Mouse (Mus musculus): Measurements from ENCODE around the gene Ino80b.

Gene Ino80b

DNA sequence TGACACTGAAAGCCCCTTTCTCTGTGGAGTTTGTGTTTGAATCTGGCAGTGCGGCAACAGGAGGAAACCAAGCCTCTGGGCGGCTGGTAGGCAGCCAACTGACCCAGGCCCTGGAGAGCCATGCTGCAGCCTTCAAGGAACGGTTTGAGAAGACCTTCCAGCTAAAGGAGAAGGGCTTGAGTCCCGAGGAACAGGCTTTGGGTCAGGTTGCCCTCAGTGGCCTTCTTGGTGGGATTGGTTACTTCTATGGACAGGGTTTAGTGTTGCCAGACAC, 8.1 kb downstream of the Ino80b start:
- DNase-seq (ENCODE audit: low spot score): no peak

DNA sequence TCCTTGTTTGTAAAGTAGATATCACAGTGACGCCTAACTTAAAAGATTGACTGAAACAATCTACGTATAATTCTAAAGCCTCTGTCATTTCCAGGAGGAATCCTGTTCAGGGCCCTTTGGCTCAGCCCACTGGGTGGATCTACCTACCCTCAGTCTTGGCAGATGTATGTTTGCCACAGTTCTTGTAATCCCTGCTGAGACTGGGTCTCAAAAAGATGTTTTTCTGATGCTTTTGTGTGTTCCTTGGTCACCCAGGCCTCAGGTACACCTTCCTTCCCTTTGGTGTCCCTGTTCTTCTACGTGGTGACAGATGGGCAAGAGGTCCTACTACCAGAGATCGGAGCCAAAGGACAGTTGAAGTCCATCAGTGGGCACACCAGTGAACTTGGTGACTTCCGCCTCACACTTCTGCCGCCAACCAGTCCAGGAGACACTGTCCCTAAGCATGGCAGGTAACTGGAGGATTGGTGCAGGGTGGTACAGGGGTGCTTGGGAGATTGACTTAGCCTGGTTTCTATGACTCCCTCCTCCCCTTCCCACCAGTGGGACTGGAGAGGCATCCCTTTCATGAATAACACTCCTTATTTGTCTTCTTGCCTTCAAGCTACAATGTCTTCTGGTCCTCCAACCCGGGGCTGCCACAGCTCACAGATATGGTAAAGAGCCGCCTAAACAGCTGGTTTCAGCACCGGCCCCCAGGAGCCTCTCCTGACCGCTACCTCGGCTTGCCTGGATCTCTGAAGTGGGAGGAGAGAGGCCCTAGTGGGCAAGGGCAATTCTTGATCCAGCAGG, 8.7 kb downstream of the Ino80b start:
- DNase-seq (ENCODE audit: low spot score): no peak

GRCm38 (mm10) chr6:83115682-83116372, 9.4 kb downstream of the Ino80b start:
- no peak for DNase-seq (ENCODE audit: low spot score)

DNA sequence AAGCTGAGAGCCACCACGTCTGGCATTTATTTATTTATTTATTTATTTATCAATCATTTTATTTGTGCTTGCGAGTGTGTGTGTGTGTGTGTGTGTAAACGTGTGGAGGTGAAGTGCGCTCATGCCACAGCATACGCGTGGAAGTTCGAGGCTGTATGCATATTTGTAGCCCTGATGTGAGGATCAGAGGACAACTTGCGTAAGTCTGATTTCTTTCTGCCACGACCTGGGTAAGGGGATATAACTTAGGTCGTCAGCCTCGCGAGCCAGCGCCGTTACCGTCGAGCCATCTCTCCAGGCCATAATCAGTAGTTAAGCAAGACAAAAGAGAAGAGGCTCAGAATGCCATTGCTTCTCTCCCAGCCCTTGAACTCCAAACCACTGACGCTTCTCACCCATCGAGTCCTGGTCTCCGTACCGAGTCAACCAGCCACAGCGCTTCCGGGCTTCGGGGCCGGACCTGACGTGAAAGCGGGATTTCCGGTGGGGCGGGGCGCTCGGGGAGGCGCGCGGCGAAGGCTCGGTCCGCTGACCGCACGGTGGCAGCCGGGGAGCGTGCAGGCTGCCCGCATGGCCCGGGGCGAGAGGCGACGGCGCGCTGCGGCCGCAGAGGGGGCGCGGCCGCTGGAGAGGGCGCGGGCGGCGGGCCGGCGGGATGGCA, 10.1 kb downstream of the Ino80b start, which contains the start of gene Mogs:
TSS of gene Mogs (plus strand) at position 486 of the 661 bp plus-strand sequence.
- peak; percentile 93 for DNase-seq (ENCODE audit: low spot score)

DNA sequence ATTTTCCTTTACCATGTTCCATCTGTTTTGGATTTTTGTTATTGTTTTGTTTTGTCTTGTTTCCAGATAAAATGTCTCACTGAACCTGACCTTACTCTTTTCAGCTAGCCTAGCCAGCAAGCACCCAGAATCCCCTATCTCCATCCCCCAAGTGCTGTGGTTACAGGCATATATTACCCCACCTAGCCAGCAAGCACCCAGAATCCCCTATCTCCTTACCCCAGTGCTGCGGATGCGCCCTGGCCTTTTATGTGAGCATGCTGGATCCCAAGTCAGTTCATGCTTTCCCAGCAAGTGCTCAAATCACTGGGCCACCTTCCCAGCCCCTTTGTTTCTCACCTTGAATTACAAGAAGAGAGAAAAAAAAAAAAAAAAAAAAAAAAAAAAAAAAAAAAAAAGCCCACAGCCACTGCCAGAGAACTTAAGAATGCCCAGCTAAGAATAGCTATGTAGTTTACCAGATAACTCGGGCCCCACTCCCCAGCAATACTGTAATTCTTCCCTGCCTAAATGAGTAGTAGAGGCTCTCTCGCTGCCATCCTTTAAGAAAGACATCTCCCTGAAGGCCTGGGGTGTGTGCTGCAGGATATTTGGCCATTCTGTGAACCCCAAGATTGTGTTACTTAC, 13.6 kb downstream of the Ino80b start:
- no peak for DNase-seq (ENCODE audit: low spot score)

- DNase-seq (ENCODE audit: low spot score): peak; percentile 86
Observed at GRCm38 (mm10) chr6:83108762-83109668, 16.2 kb downstream of the Ino80b start, which contains the start of gene Mrpl53. Gene Mrpl53, plus strand, starts transcription at chr6:83109040.

GRCm38 (mm10) chr6:83107566-83108400, 17.4 kb downstream of the Ino80b start:
- DNase-seq (ENCODE audit: low spot score): peak; percentile 80

GRCm38 (mm10) chr6:83104158-83104557, 21.1 kb downstream of the Ino80b start:
- DNase-seq (ENCODE audit: low spot score): no peak

DNA sequence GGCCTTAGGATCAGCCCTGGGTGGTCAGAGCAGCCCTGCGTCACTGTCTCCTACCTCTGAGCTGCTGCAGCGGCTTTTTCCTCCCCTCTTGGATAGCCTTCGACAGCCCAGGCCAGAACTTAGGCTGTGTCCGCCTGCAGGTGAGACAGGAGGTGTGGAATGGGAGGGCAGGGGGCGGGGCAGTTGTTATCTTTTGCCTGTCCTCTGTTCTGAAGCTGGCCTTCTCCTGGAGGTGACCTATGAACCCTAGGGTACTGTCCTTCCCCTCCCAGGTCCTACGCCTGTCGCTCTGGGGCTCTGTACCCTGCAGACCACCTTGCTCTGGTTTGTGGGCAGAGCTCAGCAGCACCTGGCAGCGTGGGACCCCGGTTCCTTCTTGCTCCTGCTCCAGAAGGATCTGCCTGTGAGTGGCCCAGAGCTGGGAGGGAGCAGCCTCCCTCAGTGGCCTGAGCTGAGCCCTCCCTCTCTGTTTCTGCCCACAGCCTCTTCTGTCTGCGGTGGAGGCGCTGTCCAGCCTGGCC, 22.0 kb downstream of the Ino80b start:
- no peak for DNase-seq (ENCODE audit: low spot score)

DNA sequence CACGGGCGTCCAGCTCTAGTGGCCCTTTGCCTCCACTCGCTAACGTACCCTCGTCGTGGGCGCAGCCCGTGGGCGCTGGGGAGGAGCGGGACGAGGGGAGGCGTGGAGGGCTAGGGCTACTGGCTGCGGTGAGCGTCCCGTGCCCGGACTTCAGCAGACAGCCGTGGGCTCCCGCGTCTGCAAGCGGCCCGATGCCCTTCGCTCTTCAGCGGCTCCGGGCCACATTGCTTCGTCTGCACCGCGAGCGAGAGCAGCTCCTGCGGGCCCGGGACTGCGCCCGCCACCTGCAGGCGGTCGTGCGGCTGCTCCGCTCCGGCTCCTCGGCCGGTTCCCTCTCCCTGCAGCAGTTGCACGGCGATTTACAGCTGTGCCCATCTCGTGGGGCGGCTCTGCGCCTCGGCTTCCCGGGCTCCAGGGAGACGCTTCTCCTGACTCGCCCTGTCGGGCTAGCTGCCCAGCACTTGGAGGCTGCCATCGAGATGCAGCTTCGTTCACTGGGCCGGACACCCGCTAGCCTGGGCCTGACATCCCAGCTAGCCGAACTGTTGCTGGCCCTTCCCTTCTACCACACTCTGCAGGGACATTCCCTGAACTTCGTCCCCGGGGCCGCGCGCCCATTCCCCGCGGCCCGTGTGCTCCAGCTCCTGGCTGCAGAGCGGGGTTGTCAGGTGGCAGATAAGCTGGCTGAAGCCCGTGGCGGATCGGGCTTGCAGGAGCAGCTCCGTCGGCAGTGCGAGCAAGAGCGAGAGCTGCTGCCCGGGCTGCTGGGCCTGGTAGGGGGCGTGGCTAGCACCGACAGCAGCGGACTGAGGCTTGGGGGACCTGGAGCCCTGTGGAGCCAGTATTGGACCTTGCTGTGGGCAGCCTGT, 23.3 kb downstream of the Ino80b start:
- peak; percentile 71 for DNase-seq (ENCODE audit: low spot score)

DNA sequence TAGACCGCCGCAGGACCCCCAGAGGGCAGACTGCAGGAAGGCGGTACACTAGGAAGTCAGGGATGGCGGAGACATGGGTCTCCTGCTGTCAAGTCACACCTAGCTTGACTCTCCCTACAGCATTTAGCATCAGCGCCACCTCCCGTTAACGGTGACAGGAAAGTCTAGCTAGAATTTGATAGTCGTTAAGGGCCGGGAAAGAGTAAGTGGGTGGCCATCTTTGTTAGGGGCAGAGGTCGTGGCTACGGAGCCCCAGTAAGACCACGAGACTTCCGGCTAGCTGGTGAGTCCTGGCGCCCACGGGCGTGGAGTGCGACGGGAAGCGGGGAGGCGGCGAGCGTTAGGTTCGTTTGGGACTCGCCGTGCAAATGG, 23.9 kb downstream of the Ino80b start, which contains the start of the genes Ccdc142 and Gm42688:
TSS of gene Ccdc142 (plus strand) at position 286 of the 372 bp plus-strand sequence.
TSS of gene Gm42688 (plus strand) at position 302 of the 372 bp plus-strand sequence.
- DNase-seq (ENCODE audit: low spot score): peak; percentile 91

DNA sequence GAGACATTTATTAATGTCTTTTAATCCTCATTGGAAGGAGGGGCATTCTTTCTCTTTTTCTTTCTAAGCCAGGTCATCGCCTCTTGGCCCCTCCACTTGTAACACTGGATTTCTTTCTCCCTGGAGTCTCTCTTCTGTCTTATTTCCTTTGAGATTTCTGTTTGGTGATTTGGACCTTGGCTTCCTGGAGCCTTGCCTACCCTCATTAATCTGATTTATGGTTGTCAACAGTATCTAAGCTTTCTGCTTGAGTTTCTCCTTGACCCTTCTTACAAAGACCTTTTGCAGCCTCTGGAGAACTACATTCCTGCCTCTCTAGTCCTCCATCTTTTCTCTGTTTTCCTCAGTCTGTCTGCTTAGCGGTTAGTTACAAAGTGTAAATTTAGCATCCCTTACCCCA, 26.8 kb downstream of the Ino80b start:
- peak; percentile 52 for DNase-seq (ENCODE audit: low spot score)

GRCm38 (mm10) chr6:83095968-83096367, 29.3 kb downstream of the Ino80b start:
- DNase-seq (ENCODE audit: low spot score): no peak

GRCm38 (mm10) chr6:83092416-83093127, 32.7 kb downstream of the Ino80b start:
- peak; percentile 59 for DNase-seq (ENCODE audit: low spot score)

DNA sequence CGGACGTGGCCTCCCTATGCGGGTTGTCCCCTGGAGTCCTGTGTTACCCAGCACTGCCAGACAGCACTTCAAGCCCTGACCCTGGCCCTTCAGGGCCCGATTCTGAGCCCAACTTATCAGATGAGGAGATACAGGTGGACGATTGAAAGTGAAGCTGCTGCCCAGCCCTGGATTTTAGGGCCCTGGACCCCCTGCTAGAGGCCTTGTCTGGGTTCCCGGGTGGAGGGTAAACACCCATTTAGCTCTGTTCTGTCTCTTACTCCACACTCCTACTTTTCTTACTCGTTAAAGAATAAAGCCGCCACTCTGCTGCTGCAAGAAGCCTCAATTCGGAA, 37.3 kb downstream of the Ino80b start:
- no peak for DNase-seq (ENCODE audit: low spot score)

DNA sequence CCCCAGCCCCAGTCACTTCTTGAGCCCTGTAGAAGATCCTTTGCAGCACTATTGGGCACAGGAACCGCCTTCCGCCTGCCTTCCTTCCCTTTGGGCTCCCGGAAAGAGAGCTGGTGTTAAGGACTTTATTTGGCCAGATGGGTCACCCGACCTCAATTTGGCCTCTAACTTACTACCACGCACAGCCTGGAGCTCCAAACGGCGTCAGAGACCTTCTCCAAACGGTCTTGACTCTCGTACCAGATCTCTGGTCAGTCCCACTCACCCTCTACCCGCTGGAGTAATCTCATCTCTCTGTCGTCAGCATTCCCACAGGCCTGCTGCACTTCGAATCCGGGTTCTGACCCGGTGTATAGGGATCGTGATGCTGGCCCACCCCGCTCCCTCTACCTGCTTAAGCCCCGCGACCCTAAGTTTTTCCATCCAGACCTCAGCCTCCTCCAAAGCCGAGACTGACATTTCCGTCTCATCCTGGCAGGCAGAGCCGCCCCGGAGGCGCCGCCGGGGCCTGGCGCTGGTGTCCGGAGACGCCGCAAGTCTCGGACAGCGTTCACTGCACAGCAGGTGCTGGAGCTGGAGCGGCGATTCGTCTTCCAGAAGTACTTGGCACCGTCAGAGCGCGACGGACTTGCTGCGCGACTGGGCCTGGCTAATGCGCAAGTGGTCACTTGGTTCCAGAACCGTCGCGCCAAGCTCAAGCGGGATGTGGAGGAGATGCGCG, 37.9 kb downstream of the Ino80b start:
- no peak for DNase-seq (ENCODE audit: low spot score)

DNA sequence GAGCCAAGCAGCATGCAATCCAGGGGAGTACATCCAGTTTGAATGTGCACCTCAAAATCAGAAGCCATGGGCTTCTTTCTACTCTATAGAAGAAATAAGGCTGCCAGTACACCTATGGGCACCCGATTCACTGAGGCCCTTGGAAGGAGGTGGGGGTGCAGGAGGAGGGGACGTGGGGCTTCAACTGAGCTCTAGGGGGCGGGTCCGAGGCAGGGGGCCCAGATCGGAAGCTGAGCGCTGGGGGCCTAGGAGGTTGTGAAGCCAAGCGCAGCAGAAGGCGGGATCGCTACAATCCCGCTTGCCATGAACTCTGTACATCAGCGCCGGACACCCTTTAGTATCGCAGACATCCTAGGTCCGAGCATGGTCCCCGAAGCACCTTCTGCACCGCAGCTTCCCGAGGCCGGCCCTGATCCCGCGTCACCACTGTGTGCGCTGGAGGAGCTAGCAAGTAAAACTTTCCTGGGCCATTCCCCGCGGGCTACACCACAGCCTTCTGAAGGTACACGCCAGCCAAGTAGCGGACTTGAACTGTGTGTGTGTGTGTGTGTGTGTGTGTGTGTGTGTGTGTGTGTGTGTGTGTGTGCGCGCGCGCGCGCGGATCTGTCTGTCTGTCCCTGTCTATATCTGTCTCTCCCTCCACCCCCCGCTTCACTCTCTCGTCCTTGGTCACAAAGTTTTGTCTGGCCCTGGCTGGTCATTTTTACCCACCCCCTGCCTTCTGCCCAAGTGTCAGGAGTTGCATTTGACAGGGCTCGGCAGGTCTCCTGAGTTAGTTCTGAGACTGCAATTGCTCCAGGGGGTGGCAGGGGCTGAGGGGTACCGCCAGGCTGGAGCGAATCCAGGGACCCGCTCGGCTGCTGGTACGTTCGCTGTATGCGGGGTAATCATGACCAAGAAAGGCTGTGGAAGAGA, 38.9 kb downstream of the Ino80b start, which contains the start of gene Lbx2:
TSS of gene Lbx2 (plus strand) at position 247 of the 915 bp plus-strand sequence.
- no peak for DNase-seq (ENCODE audit: low spot score)
